Mouse (Mus musculus) ES-Bruce4 (cell line): ENCODE data around the gene Agap1. TPM values are rescaled to one million over a fixed set of nuclear protein-coding genes. Genes with fewer than 3 reads are reported as not detected.

Experiments
- H3K27ac ChIP-seq: 2 replicates; pipeline ENCODE4 v1.5.1; 2012; ENCODE audit warnings: low read length, inconsistent platforms; ENCODE audit not compliant: insufficient read depth
- H3K27me3 ChIP-seq: 2 replicates; pipeline ENCODE4 v1.6.1; 2012; ENCODE audit warnings: mild to moderate bottlenecking, low read length, inconsistent platforms; ENCODE audit not compliant: control insufficient read depth, poor library complexity, insufficient read depth, severe bottlenecking
- H3K36me3 ChIP-seq: 2 replicates; pipeline ENCODE4 v1.6.1; 2012; ENCODE audit warnings: inconsistent platforms, mild to moderate bottlenecking, low read length, moderate library complexity; ENCODE audit not compliant: control insufficient read depth, poor library complexity, insufficient read depth, severe bottlenecking
- H3K4me1 ChIP-seq: one replicate; pipeline ENCODE4 v1.8.1; 2011; ENCODE audit warnings: low read length; ENCODE audit not compliant: control insufficient read depth, insufficient read depth
- H3K4me3 ChIP-seq: 2 replicates; pipeline ENCODE4 v1.5.1; 2011; ENCODE audit warnings: low read depth, mild to moderate bottlenecking, low read length
- H3K9ac ChIP-seq: 2 replicates; pipeline ENCODE4 v1.6.1; 2012; ENCODE audit warnings: low read depth, mild to moderate bottlenecking, inconsistent platforms; ENCODE audit not compliant: poor library complexity, severe bottlenecking
- H3K9me3 ChIP-seq: replicated peaks from 2 replicates; pipeline ENCODE4 v1.6.1; 2012; ENCODE audit warnings: mild to moderate bottlenecking, low read length, inconsistent platforms; ENCODE audit not compliant: control insufficient read depth, poor library complexity, insufficient read depth, severe bottlenecking
- CTCF ChIP-seq: IDR thresholded peaks from one replicate; pipeline ENCODE4 v1.8.1; 2011; ENCODE audit warnings: low read depth, low read length
- EP300 ChIP-seq: IDR thresholded peaks from 2 replicates; pipeline ENCODE4 v1.6.1; 2011; ENCODE audit warnings: low read depth, low read length; ENCODE audit not compliant: insufficient read depth
- POLR2A ChIP-seq: IDR thresholded peaks from one replicate; pipeline ENCODE4 v1.8.1; 2011; ENCODE audit warnings: low read length; ENCODE audit not compliant: insufficient read depth
- polyA plus RNA-seq: library from polyadenylated mRNA; stranded (reverse); fragments of >200 nt; gene quantifications from 2 replicates; pipeline ENCODE4 v1.2.4, GENCODE M21; 2011; ENCODE audit warnings: low read depth; ENCODE audit not compliant: missing spikeins, insufficient read depth, insufficient read length

Gene Agap1
- polyA plus RNA-seq, 1 experiment, result 31.0 TPM

GRCm38 (mm10) chr1:89646326-89647018, 191.9 kb downstream of the Agap1 start:
- H3K4me3 ChIP-seq, result peak overlapping the region; percentile 16; the same call in 1 of the 2 replicates
- H3K9ac ChIP-seq, result no peak overlapping the region
- no peaks in the 10 kb centered on the region for H3K27me3 ChIP-seq
- H3K36me3 ChIP-seq, result no peaks in the 10 kb centered on the region
- no peaks in the 10 kb centered on the region for H3K4me1 ChIP-seq
- no peaks in the 10 kb centered on the region for H3K9me3 ChIP-seq
- H3K27ac ChIP-seq, result no peak overlapping the region
- TF ChIP-seq POLR2A (no peak), CTCF (peak; percentile 97)

GRCm38 (mm10) chr1:89647505-89647904, 192.9 kb downstream of the Agap1 start:
- H3K9ac ChIP-seq, result no peak overlapping the region
- no peak overlapping the region for H3K4me3 ChIP-seq
- H3K27me3 ChIP-seq, result no peaks in the 10 kb centered on the region
- H3K9me3 ChIP-seq, result no peaks in the 10 kb centered on the region
- no peaks in the 10 kb centered on the region for H3K4me1 ChIP-seq
- no peaks in the 10 kb centered on the region for H3K36me3 ChIP-seq
- no peak overlapping the region for H3K27ac ChIP-seq
- TF ChIP-seq EP300, result no peak
- no peak for TF ChIP-seq CTCF
- TF ChIP-seq POLR2A, result no peak

GRCm38 (mm10) chr1:89650557-89650956, 196.0 kb downstream of the Agap1 start:
- Histone ChIP-seq H3K36me3 (no peaks in the 10 kb centered on the region), H3K9ac (no peak overlapping the region), H3K27me3 (no peaks in the 10 kb centered on the region), H3K27ac (no peak overlapping the region), H3K4me3 (no peak overlapping the region), H3K4me1 (peaks cover 1% of the 10 kb centered on the region), H3K9me3 (no peaks in the 10 kb centered on the region)
- TF ChIP-seq POLR2A (no peak), CTCF (no peak), EP300 (no peak)

- Histone ChIP-seq H3K9me3 (no peaks in the 10 kb centered on the region), H3K27me3 (no peaks in the 10 kb centered on the region), H3K4me3 (no peak overlapping the region), H3K27ac (no peak overlapping the region), H3K9ac (no peak overlapping the region), H3K36me3 (no peaks in the 10 kb centered on the region), H3K4me1 (peaks cover 1% of the 10 kb centered on the region)
- no peak for TF ChIP-seq EP300
- TF ChIP-seq CTCF, result no peak
- no peak for TF ChIP-seq POLR2A
Measured at GRCm38 (mm10) chr1:89656167-89656566, 201.6 kb downstream of the Agap1 start.

GRCm38 (mm10) chr1:89656643-89657321, 202.2 kb downstream of the Agap1 start:
- no peaks in the 10 kb centered on the region for H3K36me3 ChIP-seq
- peaks cover 1% of the 10 kb centered on the region for H3K4me1 ChIP-seq
- no peak for TF ChIP-seq CTCF
- no peak for TF ChIP-seq POLR2A
- TF ChIP-seq EP300, result no peak
- H3K4me3 ChIP-seq, result no peak overlapping the region
- no peak overlapping the region for H3K9ac ChIP-seq
- no peaks in the 10 kb centered on the region for H3K9me3 ChIP-seq
- no peak overlapping the region for H3K27ac ChIP-seq
- no peaks in the 10 kb centered on the region for H3K27me3 ChIP-seq

- no peak overlapping the region for H3K27ac ChIP-seq
- no peak overlapping the region for H3K4me3 ChIP-seq
- no peaks in the 10 kb centered on the region for H3K9me3 ChIP-seq
- no peaks in the 10 kb centered on the region for H3K4me1 ChIP-seq
- no peaks in the 10 kb centered on the region for H3K36me3 ChIP-seq
- TF ChIP-seq POLR2A (no peak), CTCF (no peak), EP300 (no peak)
- H3K27me3 ChIP-seq, result no peaks in the 10 kb centered on the region
- H3K9ac ChIP-seq, result no peak overlapping the region
Measured at GRCm38 (mm10) chr1:89660804-89661203, 206.2 kb downstream of the Agap1 start.
